Mouse (Mus musculus): ENCODE results near the gene Acss3. TPM values are rescaled to one million over a fixed set of nuclear protein-coding genes. Genes with fewer than 3 reads are reported as not detected.

Acss3 gene
- polyA plus RNA-seq, 1 experiment from 2014 or later: 0.79 TPM

DNA sequence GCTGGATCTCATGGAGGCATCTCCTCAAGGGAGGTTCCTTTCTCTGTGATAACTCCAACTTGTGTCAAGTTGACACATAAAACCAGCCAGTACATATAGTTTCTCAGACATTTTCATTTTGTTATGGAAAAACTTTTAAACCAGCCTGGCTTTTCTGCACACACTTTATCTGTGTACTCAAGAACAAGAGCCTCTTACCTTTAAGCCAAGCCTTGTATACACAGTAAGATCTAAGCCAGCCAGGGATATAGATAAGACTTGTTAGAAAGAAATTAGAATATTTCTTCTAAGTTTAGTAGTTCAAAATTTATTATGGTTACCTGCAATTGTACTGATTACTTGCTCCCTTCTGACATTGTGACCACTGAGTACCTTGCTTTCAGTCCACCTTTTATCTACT is 209.2 kb downstream of the Acss3 start:
- H3K27me3 ChIP-seq (ENCODE audit: control insufficient read depth, insufficient read depth, low read length): no peaks in the 10 kb centered on the region
- H3K36me3 ChIP-seq (ENCODE audit: control insufficient read depth, insufficient read depth, low read length): 0 out of 2 replicates have a peak, but pooled peaks cover 2% of the 10 kb centered on the region
- no peak for ATAC-seq (ENCODE audit: low FRiP score, low TSS enrichment)

GRCm38 (mm10) chr10:106913032-106913431 is 210.4 kb downstream of the Acss3 start:
- no peak for ATAC-seq (ENCODE audit: low FRiP score, low TSS enrichment)
- Histone ChIP-seq H3K27ac (replicated peaks; ENCODE audit: low read depth, low read length) (no peak overlapping the region), H3K4me1 (ENCODE audit: control insufficient read depth, insufficient read depth, low read length) (no peaks in the 10 kb centered on the region), H3K36me3 (ENCODE audit: control insufficient read depth, insufficient read depth, low read length) (0 out of 2 replicates have a peak, but pooled peaks cover 2% of the 10 kb centered on the region), H3K4me3 (replicated peaks; ENCODE audit: low read depth, low read length) (no peak overlapping the region), H3K9me3 (ENCODE audit: control insufficient read depth, low read length) (peaks cover 3% of the 10 kb centered on the region; the same call in 1 of the 2 replicates), H3K9ac (replicated peaks; ENCODE audit: low read length) (no peak overlapping the region), H3K4me2 (ENCODE audit: low read length) (no peak overlapping the region), H3K27me3 (ENCODE audit: control insufficient read depth, insufficient read depth, low read length) (no peaks in the 10 kb centered on the region)
- DNase-seq: peak; percentile 49
- WGBS: 24% methylated on average over 2 of the region's 2 CpGs

More for the DNA sequence above, 209.2 kb downstream of the Acss3 start:
- H3K9me3 ChIP-seq (ENCODE audit: control insufficient read depth, low read length): peaks cover 3% of the 10 kb centered on the region; the same call in 1 of the 2 replicates
- no peak for DNase-seq
- no peaks in the 10 kb centered on the region for H3K4me1 ChIP-seq (ENCODE audit: control insufficient read depth, insufficient read depth, low read length)
- no peak overlapping the region for H3K27ac ChIP-seq (replicated peaks; ENCODE audit: low read depth, low read length)
- no peak overlapping the region for H3K9ac ChIP-seq (replicated peaks; ENCODE audit: low read length)
- H3K4me2 ChIP-seq (ENCODE audit: low read length): no peak overlapping the region
- H3K4me3 ChIP-seq (replicated peaks; ENCODE audit: low read depth, low read length): no peak overlapping the region

DNA sequence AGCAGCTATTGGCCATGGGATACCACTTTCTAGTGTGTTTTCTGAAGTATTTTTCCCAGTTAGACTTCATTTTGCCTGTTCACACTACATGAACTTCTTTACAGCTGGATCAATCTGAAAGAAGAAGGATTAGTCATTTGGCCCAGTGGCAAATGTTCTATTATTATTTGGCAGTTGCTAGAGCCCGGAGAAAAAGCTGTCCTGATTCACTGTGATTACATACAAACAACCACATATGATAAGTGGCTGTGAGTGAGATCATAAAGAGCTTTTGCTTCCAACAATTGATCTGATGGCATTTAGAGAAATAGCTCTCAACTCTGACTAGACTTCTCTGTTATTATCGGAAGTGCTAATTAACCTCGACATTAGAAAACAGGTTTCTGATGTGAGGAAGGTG is 213.4 kb downstream of the Acss3 start:
- WGBS: 74% methylated on average over 3 of the region's 3 CpGs
- Histone ChIP-seq H3K4me1 (ENCODE audit: control insufficient read depth, insufficient read depth, low read length) (no peaks in the 10 kb centered on the region), H3K27ac (replicated peaks; ENCODE audit: low read depth, low read length) (no peak overlapping the region), H3K9ac (replicated peaks; ENCODE audit: low read length) (no peak overlapping the region), H3K27me3 (ENCODE audit: control insufficient read depth, insufficient read depth, low read length) (no peaks in the 10 kb centered on the region), H3K4me3 (replicated peaks; ENCODE audit: low read depth, low read length) (no peak overlapping the region), H3K36me3 (ENCODE audit: control insufficient read depth, insufficient read depth, low read length) (0 out of 2 replicates have a peak, but pooled peaks cover 2% of the 10 kb centered on the region), H3K9me3 (ENCODE audit: control insufficient read depth, low read length) (peaks cover 3% of the 10 kb centered on the region; the same call in 1 of the 2 replicates), H3K4me2 (ENCODE audit: low read length) (no peak overlapping the region)
- no peak for DNase-seq
- ATAC-seq (ENCODE audit: low FRiP score, low TSS enrichment): no peak

DNA sequence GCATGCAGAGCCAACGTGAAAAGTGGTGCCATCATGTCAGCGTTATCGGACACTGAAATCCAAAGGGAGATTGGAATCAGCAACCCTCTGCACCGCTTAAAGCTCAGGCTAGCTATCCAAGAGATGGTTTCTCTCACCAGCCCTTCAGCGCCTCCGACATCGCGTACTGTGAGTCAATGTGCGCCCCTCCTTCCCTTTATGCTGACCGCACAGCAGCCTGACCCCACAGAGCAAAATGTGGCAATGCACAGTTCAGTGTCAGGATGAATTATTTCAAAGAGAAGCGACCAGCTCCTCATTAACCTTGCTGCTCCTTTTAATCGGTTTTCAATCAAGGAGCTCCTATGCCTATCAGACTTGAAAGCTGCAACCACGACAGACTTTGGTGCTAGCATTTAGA is 227.1 kb downstream of the Acss3 start:
- H3K27me3 ChIP-seq (ENCODE audit: control insufficient read depth, insufficient read depth, low read length): no peaks in the 10 kb centered on the region
- H3K4me3 ChIP-seq (replicated peaks; ENCODE audit: low read depth, low read length): no peak overlapping the region
- H3K4me2 ChIP-seq (ENCODE audit: low read length): no peak overlapping the region
- H3K9me3 ChIP-seq (ENCODE audit: control insufficient read depth, low read length): no peaks in the 10 kb centered on the region
- DNase-seq (no peak), ATAC-seq (ENCODE audit: low FRiP score, low TSS enrichment) (no peak)
- WGBS: 40% methylated on average over 13 of the region's 13 CpGs
- no peak overlapping the region for H3K9ac ChIP-seq (replicated peaks; ENCODE audit: low read length)
- H3K36me3 ChIP-seq (ENCODE audit: control insufficient read depth, insufficient read depth, low read length): 0 out of 2 replicates have a peak, but pooled peaks cover 5% of the 10 kb centered on the region
- H3K4me1 ChIP-seq (ENCODE audit: control insufficient read depth, insufficient read depth, low read length): no peaks in the 10 kb centered on the region
- no peak overlapping the region for H3K27ac ChIP-seq (replicated peaks; ENCODE audit: low read depth, low read length)

Other genes with a start within 250 kb of the Acss3 start
- gene Lin7a, start 148.0 kb upstream of the Acss3 start, polyA plus RNA-seq (2014; fragmentation: Nextera tagmentation; extraction: Ambion mirVana): 37.0 and 40.3 TPM in 2 replicates